Mouse (Mus musculus): ENCODE measurements around the gene Pcolce.

Gene Pcolce

GRCm38 (mm10) chr5:137613550-137613949 lies at the start of gene Pcolce:
Pcolce (minus strand) TSS chr5:137613784.
- no peak for DNase-seq (ENCODE audit: low spot score)

- no peak for DNase-seq (ENCODE audit: low spot score)
These were observed 49.5 kb upstream of the Pcolce start for GRCm38 (mm10) chr5:137663057-137663456.

- DNase-seq (ENCODE audit: low spot score): no peak
These were observed 46.6 kb upstream of the Pcolce start for GRCm38 (mm10) chr5:137660064-137660688.

- no peak for DNase-seq (ENCODE audit: low spot score)
These were observed 43.4 kb upstream of the Pcolce start for GRCm38 (mm10) chr5:137656977-137657376.

GRCm38 (mm10) chr5:137654746-137655145 lies 41.2 kb upstream of the Pcolce start:
- no peak for DNase-seq (ENCODE audit: low spot score)

- no peak for DNase-seq (ENCODE audit: low spot score)
These were observed 39.8 kb upstream of the Pcolce start for GRCm38 (mm10) chr5:137653366-137653765.

GRCm38 (mm10) chr5:137652474-137652873 lies 38.9 kb upstream of the Pcolce start:
- no peak for DNase-seq (ENCODE audit: low spot score)

GRCm38 (mm10) chr5:137649669-137650571 lies 36.3 kb upstream of the Pcolce start:
- DNase-seq (ENCODE audit: low spot score): no peak

- no peak for DNase-seq (ENCODE audit: low spot score)
These were observed 35.7 kb upstream of the Pcolce start for GRCm38 (mm10) chr5:137649251-137649650.

- DNase-seq (ENCODE audit: low spot score): no peak
These were observed 34.4 kb upstream of the Pcolce start for GRCm38 (mm10) chr5:137647827-137648601.

- DNase-seq (ENCODE audit: low spot score): no peak
These were observed 32.1 kb upstream of the Pcolce start, which contains the start of gene Irs3 for GRCm38 (mm10) chr5:137645652-137646091. Irs3 (minus strand) TSS chr5:137645714.

- DNase-seq (ENCODE audit: low spot score): no peak
These were observed 31.6 kb upstream of the Pcolce start for GRCm38 (mm10) chr5:137645091-137645651.

- no peak for DNase-seq (ENCODE audit: low spot score)
These were observed 30.9 kb upstream of the Pcolce start for GRCm38 (mm10) chr5:137644484-137644883.

GRCm38 (mm10) chr5:137642886-137643285 lies 29.3 kb upstream of the Pcolce start:
- DNase-seq (ENCODE audit: low spot score): no peak

- no peak for DNase-seq (ENCODE audit: low spot score)
These were observed 27.5 kb upstream of the Pcolce start, which contains the start of gene Sap25 for GRCm38 (mm10) chr5:137641054-137641453. Sap25 (plus strand) TSS chr5:137641334.

GRCm38 (mm10) chr5:137639472-137639871 lies 25.9 kb upstream of the Pcolce start:
- DNase-seq (ENCODE audit: low spot score): no peak

- DNase-seq (ENCODE audit: low spot score): no peak
These were observed 20.0 kb upstream of the Pcolce start for GRCm38 (mm10) chr5:137633397-137634084.

GRCm38 (mm10) chr5:137631591-137631990 lies 18.0 kb upstream of the Pcolce start:
- no peak for DNase-seq (ENCODE audit: low spot score)

- no peak for DNase-seq (ENCODE audit: low spot score)
These were observed 17.6 kb upstream of the Pcolce start for GRCm38 (mm10) chr5:137631171-137631570.

GRCm38 (mm10) chr5:137630602-137631001 lies 17.0 kb upstream of the Pcolce start:
- no peak for DNase-seq (ENCODE audit: low spot score)

- DNase-seq (ENCODE audit: low spot score): no peak
These were observed 16.4 kb upstream of the Pcolce start for GRCm38 (mm10) chr5:137629906-137630545.
